Mouse (Mus musculus): Measurements from ENCODE around the gene Slc9a4.

- no peak for TF ChIP-seq POLR2A (IDR thresholded peaks at IDR 0.05; ENCODE audit: insufficient read depth, low read depth, low read length)
- no peak for TF ChIP-seq CTCF (IDR thresholded peaks at IDR 0.05; ENCODE audit: insufficient read depth, low read depth, low read length)
Observed at GRCm38 (mm10) chr1:40657035-40657434, 77.2 kb downstream of the Slc9a4 start.

Measured in olfactory bulb, adult 2 months (tissue).